Mouse (Mus musculus): Measurements from ENCODE around the gene Nsun5.
"Not testable (repeated sequence)": the region's sequence is repeated elsewhere in the genome, so short reads cannot be mapped to it uniquely, and the experiment has no call there.

Gene Nsun5

DNA sequence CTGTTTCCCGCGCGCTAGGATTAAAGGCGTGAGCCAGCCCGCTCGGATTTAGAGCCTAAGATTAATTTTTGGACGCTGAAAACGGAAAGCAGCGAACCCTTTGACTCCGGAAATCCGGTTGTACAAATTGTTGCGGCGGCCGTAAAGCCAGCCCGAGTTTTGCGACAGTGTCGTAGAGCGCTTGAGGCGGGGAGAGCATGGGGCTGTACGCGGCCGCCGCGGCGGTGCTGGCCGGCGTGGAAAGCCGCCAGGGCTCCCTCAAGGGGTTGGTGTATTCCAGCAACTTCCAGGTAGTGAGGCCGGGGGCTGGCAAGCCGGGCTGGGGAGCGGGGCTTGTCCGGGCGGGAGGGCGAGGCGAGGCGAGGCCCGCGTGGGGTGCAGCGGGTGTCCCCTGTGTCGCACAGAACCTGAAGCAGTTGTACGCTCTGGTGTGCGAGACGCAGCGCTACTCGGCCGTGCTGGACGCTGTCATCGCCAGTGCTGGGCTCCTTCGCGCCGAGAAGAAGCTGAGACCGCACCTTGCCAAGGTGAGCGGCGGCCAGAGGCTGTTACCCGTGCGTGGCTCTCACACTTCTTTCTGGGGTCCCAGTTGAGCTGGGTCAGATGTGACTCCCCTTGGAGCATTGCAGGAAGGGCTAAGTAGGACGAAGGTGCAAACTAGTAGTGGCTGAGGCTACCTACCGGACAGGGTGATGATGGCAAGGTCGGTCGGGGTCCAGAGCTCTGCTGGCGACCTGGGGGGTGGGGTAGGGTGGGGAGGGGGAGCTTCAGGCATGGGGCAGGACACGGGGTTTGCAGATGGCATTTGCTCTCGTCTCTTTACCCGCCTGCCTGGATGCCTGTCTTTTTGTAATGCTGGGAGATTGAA, at the start of gene Nsun5:
TSS of gene Nsun5 (plus strand) at position 167 of the 868 bp plus-strand sequence.
- peak; percentile 94 to 95 for DNase-seq (ENCODE audit: low spot score in 2 of 2)

DNA sequence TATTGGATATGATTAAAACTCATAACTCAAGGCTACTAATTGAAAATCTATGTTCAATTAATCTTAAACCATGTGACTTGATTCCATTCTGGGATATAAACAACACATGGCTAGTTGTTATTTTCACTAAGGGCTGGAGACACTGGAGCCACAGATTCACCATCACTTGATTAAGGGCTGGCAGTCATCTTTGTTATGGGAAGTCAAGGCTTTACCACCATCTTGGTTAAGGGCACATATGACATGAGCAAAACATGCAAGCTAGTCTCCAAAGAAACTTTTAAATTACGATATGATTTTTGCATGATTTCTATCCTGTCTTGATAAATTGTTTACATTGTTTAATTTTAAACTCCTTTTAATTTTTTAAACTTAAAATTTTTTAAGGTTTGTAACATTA, 47.6 kb upstream of the Nsun5 start:
- no peak for DNase-seq (ENCODE audit: low spot score in 2 of 2)

DNA sequence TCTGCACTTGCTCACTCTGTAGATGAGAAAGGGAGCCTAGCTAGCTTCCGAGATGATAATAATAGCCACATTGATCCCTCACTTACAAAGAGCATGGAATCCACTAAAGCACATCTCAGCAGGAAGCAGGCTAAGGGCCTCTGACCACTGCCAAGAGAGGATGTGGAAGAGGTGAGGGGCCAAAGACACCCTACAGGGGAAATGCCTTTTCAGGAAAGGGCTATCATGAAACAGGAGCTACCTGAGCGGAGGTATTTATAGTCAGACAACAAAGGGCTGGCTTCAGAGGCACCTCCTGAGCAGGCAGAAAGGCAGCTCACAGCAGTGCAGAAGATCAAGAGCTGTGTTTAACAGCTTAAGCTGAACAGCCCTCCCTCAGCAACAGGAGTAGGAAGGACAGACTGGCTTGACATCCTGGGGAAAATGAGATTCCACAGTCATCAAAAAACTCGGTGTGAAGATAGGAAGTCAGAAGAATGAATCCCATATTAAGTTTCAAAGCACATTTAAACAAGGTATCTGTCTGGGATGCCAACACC, 43.6 kb upstream of the Nsun5 start:
- no peak for DNase-seq (ENCODE audit: low spot score in 2 of 2)

DNA sequence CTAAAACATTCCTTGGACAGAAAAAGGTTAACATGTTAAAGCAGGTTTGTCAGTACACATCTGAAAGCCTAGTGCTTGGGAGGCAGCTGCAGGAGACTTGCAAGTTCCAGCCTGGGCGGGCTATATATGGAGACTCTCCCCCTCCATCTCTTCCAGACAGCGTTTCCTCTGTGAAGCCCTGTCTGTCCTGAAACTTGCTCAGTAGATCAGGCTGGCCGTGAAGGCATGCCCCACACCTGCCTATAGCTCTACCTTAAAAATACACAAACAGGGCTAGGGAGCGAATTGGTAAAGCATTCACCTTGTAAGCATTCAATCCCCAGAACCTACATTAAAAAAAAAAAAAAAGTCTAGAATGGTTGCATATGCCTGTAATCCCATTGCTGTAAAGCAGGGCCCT, 40.3 kb upstream of the Nsun5 start:
- DNase-seq (ENCODE audit: low spot score in 2 of 2), result no peak

DNA sequence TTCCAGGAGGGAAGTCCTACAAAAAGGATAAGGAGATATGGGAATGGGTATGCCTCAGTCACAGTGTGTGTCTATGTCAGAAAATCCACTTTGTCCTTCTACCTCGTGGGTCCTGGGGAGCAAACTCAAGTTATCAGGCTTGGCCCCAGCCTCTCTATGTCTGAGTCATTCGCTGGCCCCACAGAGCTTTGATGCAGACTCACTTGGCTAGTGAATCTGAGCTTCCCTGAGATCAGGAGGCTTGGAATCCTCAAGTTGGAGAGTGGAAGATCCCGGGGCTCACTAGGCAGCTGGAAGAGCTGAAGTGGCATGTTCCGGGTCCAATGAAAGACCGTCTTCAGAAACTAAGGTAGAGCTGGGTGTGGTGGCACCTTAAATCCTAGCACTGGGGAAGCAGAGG, 39.6 kb upstream of the Nsun5 start:
- no peak for DNase-seq (ENCODE audit: low spot score in 2 of 2)

DNA sequence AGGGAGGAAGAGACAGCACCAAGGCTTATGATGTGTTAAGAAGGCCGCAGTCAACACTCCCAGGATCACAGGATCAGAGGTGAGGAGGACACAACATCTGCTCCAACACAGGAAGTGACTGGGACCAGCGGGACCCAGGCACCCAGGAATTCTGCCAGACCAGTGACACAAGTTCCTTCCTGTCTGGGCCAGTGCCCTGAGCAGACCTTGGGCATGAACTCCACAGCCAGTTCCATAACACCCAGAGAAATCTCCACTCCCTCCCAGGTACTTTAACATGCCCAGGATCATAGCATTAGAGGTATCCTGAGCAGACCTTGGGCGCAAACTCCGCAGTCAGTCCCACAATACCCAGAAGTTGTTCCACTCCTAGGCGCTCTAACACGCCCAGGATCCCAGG, 38.6 kb upstream of the Nsun5 start:
- no peak for DNase-seq (ENCODE audit: low spot score in 2 of 2)

DNA sequence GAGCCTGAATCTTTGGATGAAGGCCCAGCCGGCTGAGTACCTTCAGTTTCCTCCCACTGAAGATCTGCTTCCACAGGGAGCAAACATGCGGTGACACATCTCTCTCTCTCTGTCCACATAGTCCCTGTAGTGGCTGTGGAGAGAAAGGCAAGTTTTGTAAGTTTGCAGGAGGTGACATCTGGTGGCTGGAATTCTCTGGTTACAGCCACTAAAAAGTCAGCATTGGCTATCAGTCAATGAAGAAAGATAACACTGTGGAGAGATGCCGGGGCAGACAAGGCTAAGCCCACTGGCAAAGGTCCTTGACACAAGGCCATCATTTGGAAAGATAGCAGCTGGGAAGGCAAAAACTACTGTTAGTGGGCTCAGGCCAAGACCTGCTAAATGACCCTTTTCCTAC, 32.2 kb upstream of the Nsun5 start:
- no peak for DNase-seq (ENCODE audit: low spot score in 2 of 2)

DNA sequence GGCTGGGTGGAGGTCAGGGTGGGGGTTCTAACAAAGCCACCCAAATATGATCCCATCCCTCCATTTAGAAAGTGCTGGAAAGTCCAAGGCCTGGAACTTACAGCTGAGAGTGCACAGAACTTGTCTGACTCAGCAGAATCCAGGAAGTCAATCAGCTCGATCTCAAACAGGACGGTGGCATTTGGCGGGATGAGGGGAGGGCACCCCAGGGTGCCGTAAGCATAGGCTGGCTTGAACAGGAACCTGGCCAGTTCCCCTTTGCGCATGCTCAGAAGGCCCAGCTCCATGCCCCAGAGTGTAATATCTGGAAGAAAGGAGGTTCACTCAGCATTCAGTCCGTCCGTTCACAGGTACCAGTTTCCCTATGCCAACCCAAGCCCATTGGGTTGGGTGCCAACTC, 23.8 kb upstream of the Nsun5 start:
- no peak for DNase-seq (ENCODE audit: low spot score in 2 of 2)

DNA sequence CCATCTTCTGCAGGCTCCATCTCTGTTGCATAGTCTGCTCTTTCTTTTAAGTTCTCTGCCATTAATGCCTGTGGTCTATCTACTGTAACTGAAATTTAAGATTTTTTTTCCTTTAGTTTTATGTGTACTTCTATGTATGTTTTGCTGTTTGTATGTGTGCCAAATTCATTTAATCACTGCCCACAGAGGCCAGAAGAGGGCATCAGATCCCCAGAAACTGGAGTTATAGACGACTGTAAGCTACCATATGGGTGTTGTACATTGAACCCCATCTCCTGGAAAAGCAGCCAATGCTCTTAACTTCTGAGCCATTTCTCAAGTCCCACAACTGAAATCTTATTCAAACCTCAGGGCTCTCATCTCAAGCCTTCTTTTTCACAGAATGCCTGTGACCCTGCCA, 23.3 kb upstream of the Nsun5 start:
- DNase-seq (ENCODE audit: low spot score in 2 of 2), result no peak

DNA sequence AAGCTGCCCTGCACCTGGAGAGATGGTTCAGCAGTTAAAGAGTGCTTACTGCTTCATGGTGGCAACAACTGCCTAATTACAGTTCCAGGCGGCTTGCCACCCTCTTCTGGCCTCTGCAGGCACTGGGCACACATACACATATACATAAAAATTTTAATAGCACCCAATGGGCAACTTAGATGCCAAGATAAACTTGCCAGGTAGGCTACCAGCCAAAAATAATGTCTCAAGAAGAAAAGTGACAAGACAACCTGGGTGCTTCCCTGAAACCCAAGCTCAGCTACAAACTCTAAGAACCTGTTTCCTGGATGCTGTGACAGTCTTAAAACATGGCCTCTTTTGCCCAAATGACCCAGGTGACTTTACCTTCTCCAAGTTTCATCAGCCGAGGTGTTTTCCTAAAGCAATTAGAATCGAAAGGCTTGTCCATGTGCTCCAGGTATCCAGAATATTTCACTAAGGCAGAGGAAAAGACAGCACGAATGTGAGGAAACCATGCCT, 22.2 kb upstream of the Nsun5 start:
- DNase-seq (ENCODE audit: low spot score in 2 of 2), result no peak

DNA sequence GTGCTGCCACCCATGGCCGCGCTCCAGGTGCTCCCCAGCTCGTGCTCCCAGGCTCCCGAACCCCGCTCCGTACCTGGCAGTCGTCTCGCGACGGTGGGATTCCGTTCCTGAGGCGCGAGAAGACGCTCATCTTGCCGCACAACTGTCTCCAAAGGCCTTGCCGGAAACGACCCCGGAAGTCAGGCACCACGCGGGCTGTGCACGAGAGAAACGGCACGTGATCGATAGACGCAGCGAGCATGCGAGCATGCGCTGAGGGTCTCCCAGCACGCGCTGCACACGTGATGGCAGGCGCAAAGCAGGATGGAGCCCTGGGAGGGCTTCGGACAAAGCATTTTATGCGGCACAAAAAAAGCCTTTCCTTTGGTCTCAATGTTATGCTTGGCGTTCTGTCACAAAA, 19.9 kb upstream of the Nsun5 start, which contains the start of gene Fkbp6:
TSS of gene Fkbp6 (minus strand) at position 183 of the 400 bp plus-strand sequence.
- DNase-seq (ENCODE audit: low spot score in 2 of 2), result no peak

DNA sequence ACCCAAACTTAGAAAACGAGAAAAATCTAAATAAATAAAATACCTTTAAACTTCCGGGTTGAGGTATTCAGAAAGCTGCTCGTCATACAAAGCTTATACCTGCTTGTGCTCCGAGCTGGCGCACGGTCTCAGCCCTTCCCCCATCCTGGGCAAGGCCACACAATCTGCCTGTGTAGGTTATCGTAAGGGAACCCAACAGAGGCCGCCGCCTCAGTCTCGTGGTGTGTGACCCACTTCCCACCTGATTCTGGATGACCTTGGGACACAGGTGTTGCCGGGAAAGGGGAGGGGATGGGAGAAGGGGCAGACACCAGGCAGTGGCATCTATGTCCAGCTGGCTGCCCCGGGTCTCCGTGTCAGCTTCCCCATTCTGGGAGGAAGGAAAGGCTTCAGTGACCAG, 18.1 kb upstream of the Nsun5 start:
- no peak for DNase-seq (ENCODE audit: low spot score in 2 of 2)

DNA sequence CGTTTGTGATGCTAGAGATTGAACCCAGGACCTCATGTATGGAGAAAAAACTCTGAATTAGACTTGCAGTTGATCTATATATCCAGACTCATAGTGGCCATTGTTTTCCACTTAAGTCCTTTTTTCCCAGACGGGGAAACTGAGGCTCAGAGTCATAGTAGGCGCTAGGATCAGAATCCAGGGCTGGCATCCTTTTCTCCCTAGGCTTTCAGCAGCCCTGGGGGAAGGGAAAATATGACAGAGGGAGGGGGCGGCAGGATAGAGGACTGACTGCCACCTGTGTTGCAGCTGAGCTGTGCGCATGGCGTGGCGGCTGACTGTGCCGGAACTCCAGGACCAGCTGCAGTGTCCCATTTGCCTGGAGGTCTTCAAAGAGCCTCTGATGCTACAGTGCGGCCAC, 16.8 kb upstream of the Nsun5 start, which contains the start of gene Trim50:
TSS of gene Trim50 (plus strand) at position 301 of the 400 bp plus-strand sequence.
- no peak for DNase-seq (ENCODE audit: low spot score in 2 of 2)

DNA sequence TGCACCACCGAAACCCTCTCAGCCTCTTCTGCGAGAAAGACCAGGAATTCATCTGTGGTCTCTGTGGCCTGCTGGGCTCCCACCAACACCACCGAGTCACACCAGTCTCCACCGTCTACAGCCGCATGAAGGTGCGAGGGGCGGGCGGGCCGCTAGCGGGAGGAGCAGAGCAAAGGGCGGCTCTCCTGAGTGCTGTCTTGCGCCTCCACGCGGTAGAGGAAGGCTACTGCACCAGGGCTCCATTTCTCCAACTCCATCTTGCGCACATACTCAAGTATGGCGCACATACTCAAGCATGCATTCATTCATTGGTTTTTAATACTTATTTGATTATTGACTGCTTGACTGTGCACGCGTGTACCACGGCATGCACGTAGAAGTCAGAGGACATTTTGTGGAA, 16.2 kb upstream of the Nsun5 start:
- no peak for DNase-seq (ENCODE audit: low spot score in 2 of 2)

DNA sequence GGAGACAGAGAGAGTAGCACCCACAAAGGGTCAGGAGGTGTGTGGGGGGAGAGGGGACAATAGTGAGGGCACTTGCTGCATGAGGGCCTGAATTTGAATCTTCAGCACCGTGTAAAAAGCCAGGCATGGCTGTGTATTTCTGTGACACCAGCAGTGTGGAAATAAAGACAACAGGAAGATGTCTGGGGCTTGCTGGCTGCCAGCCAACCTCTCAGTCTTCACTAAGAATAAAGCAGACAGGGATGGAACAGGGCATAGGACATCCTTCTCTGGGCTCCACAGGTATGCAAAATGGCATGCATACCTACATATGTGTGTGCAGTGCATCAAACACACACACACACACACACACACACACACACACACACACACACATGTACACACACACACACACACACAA, 13.7 kb upstream of the Nsun5 start:
- no peak for DNase-seq (ENCODE audit: low spot score in 2 of 2)

DNA sequence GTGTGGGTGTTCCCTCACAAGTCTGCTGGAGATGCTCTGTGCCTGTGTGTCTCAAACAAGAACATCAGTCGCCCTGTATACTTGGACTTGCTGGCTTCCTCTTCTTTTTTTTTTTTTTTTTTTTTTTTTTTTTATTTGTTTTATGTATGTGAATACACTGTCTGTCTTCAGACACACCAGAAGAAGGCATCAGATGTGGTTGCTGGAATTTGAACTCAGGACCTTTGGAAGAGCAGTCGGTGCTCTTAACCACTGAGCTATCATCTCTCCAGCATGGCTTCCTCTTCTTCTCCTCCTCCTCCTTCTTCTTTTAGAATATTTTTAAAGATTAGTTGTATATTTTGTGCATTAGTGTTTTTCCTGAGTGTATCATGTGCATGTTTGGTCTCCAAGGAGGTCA, 12.2 kb upstream of the Nsun5 start:
- peak in 1 of 2 experiments; percentile 38 for DNase-seq (ENCODE audit: low spot score in 2 of 2)

DNA sequence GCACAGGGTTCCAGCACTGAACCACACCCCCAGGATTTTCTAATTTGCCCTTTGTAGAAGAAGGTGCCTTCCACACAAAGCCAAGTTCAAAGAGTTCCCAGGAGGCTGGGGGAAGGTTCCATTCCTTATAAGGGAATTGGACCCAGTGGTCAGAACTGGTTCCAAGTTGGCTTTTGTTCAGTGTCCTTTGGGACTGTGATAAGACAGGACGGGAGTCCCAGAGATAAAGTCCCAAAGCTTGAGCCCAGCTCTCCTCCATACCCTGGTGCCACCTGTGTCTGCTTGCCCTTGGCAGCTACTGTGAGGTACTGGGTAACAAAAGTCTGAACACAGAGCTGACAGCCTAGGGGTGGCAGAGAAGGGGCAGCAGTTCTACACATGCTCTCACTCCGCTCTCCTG, 10.0 kb upstream of the Nsun5 start:
- no peak for DNase-seq (ENCODE audit: low spot score in 2 of 2)

DNA sequence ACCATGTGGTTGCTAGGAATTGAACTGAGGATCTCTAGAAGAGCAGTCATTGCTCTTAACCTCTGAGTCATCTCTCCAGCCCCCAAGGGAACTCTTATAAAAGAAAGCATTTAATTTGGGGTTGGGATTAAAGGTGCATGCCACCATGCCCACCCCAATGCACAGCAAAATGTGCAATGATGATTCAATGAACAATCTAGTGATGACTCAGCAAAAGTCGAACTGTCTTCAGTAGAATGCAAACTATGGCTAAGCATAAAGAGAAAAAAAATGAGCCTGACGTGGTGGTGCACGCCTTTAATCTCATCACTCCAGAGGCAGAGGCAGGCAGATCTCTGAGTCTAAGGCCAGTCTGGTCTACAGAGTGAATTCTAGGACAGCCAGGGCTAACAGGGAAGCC, 7.2 kb upstream of the Nsun5 start:
- no peak for DNase-seq (ENCODE audit: low spot score in 2 of 2)

DNA sequence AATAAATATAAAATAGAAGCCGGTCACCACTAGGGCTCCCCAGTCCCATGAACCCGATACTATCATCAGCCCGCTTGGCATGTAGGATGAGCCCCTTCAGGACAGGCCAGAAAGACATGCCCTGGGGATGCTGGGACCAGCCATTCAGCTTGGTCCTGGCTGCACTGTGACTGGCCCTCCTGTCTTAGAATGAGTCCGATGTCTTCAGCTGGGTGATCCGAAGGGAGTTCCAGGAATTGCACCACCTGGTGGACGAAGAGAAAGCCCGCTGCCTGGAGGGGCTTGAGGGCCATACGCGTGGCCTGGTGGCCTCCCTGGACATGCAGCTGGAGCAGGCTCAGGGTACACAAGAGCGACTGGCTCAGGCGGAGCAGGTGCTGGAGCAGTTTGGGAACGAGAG, 6.2 kb upstream of the Nsun5 start:
- no peak for DNase-seq (ENCODE audit: low spot score in 2 of 2)

DNA sequence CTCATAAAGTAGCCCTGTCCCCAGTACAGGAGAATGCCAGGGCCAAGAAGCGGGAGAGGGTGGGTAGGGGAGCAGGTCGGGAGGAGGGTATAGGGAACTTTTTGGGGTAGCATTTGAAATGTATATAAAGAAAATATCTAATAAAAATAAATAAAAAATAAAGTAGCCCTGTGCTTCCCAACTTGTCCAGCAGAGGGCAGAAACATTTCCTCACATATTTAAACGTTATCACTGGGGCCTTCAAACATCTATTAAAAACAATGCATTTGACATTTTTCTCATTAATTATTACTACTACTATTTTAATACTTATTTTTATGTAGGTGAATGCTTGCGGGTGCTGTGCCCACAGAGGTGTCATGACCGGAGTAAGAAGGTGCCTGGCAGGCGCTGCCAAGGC, 1.9 kb upstream of the Nsun5 start:
- no peak for DNase-seq (ENCODE audit: low spot score in 2 of 2)

DNA sequence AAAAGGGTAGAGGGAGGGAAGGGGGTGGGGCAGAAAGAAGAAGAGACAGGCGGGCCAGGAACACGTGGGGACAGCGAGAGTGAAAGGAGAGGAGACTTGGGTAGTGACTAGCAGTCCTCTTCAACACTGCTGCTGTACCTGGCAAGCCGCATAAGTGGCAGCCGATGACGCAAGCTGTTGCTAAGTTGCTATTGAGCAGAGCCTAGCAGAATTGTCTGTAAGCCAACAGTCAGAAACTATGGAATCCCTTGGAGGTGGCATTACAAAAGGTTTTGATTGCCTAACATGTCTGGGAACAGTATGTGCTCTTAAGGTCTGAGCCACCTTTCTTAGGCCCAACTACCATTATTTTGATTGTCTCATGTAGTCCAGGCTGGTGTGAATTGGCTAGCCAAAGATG, 1.4 kb upstream of the Nsun5 start:
- no peak for DNase-seq (ENCODE audit: low spot score in 2 of 2)

DNA sequence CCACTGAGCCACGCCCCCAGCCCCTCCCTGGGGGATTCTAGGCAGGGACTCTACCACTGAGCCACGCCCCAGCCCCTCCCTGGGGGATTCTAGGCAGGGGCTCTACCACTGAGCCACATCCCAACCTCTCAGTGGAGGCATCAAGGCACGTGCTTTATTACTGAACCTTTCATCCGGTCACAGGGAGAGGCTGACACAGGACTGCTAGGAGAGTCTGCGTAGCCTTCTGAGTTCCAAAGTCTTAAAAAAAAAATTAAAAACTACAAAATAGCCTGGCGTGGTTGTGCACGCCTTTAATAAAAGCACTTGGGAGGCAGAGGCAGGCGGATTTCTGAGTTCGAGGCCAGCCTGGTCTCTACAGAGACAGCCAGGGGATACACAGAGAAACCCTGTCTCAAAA, 557 bp upstream of the Nsun5 start:
- not testable (repeated sequence) for DNase-seq (ENCODE audit: low spot score in 2 of 2)

DNA sequence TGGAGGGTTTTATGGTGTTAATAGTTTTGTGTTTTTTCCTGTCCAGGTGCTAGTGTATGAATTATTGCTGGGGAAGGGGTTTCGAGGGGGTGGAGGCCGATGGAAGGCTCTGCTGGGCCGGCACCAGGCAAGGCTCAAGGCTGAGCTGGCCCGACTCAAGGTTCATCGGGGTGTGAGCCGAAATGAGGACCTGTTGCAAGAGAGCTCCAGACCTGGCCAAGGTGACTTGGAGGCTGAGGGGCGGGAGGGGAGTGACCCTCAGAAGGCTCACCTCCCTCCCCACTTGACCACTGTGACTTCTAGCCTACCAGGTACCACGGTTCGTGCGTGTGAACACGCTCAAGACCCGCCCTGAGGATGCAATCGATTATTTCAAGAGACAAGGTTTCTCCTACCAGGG, 1.4 kb downstream of the Nsun5 start:
- DNase-seq (ENCODE audit: low spot score in 2 of 2), result no peak
